Comparison of ENCODE assay signal across 16 mouse cellular contexts in the genomic region with DNA sequence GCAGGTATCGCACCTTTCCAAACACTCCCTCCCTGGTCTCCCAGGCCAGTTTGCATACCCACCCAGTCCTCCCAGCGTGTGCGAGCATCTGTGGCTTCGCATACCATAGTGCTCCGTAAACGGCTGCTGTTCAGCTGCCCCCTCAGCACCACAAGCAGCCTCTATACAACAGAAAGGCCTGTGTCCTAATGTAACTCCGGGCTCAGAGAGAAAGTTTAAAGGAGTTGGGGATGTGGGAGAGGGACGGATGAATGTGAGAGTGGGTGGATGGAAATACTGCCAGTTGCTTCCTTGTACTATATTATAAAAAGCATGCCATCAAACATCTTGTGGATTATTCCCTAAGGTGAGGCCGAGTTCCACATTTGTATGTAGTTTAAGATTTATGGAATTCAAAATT. TPM values are rescaled to one million over a fixed set of nuclear protein-coding genes. Genes with fewer than 3 reads are reported as not detected.
DNase-seq lines count a peak whose midpoint lies in the region; ATAC-seq and TF ChIP-seq lines count a peak whose summit lies in the region.
"Had no signal": no experiment of that assay in that cellular context is flagged by ENCODE, and none has a peak within 500 bp of the region (broad histone marks: within the 10 kb centered on the region; RNA-seq: fewer than 3 reads in every experiment).

No protein-coding gene starts in this region.

- no peaks in the 10 kb centered on the region for H3K9me3 ChIP-seq in E14TG2a.4 (ENCODE audit: low read length)
- H3K9me3 ChIP-seq in embryonic facial prominence, embryonic 15.5 days (replicated peaks): no peaks in the 10 kb centered on the region
- H3K9me3 ChIP-seq in stomach, embryonic 16.5 days (replicated peaks; ENCODE audit: control insufficient read depth, low read length): no peaks in the 10 kb centered on the region
- H3K9me3 ChIP-seq: forebrain, embryonic 15.5 days; heart, embryonic 10.5 days; hindbrain, embryonic 12.5 days had no signal

- no peak overlapping the region for H3K9ac ChIP-seq in embryonic facial prominence, embryonic 15.5 days
- H3K9ac ChIP-seq in stomach, embryonic 16.5 days (ENCODE audit: low read length): no peak overlapping the region
- H3K9ac ChIP-seq: forebrain, embryonic 15.5 days; hindbrain, embryonic 12.5 days had no signal

- DNase-seq in frontal cortex, adult 2 months (ENCODE audit: extremely low spot score in 1 of 2, low spot score in 1 of 2): no peak
- no peak for DNase-seq in adrenal gland, adult 18-20 months (ENCODE audit: low spot score in 2 of 2)
- DNase-seq: cerebellum, adult 11-12 months; cerebellum, adult 9-10 months; cerebellum, postnatal 25 days; gastrocnemius, postnatal 25 days had no signal

- peaks cover 99% of the 10 kb centered on the region for H3K4me1 ChIP-seq in E14TG2a.4 (replicated peaks; ENCODE audit: low read depth, low read length)
- H3K4me1 ChIP-seq in embryonic facial prominence, embryonic 15.5 days: peaks cover 76% of the 10 kb centered on the region
- H3K4me1 ChIP-seq in stomach, embryonic 16.5 days (ENCODE audit: control insufficient read depth, insufficient read depth, low read length): peaks cover 46% of the 10 kb centered on the region

- peak; percentile 60 for ATAC-seq in frontal cortex, adult (ENCODE audit: low TSS enrichment)
- ATAC-seq in embryonic facial prominence, embryonic 15.5 days (ENCODE audit: insufficient number of reproducible peaks, low FRiP score, low TSS enrichment, low read depth): no peak
- no peak for ATAC-seq in stomach, embryonic 16.5 days (ENCODE audit: insufficient read depth, low FRiP score)
- no peak for ATAC-seq in CD4-positive, CD25-positive, alpha-beta regulatory T cell, adult 4 months
- ATAC-seq: forebrain, embryonic 15.5 days; hindbrain, postnatal 0 days had no signal

- WGBS in embryonic facial prominence, embryonic 15.5 days: 48% methylated on average over 9 of the region's 9 CpGs
- 58% methylated on average over 9 of the region's 9 CpGs for WGBS in stomach, embryonic 16.5 days

- H3K27ac ChIP-seq in embryonic facial prominence, embryonic 15.5 days (replicated peaks): peak overlapping the region; percentile 55; the same call in 1 of the 2 replicates
- H3K27ac ChIP-seq in stomach, embryonic 16.5 days (ENCODE audit: low read length): peak overlapping the region; percentile 78
- H3K27ac ChIP-seq: hindbrain, postnatal 0 days had no signal

- no peak for TF ChIP-seq CTCF in E14TG2a.4 (conservative IDR thresholded peaks at IDR 0.05; ENCODE audit: low read length)

- no peak overlapping the region for H3K4me2 ChIP-seq in embryonic facial prominence, embryonic 15.5 days (replicated peaks)
- H3K4me2 ChIP-seq in stomach, embryonic 16.5 days (ENCODE audit: low read depth, low read length): no peak overlapping the region
- H3K4me2 ChIP-seq: forebrain, embryonic 15.5 days; hindbrain, embryonic 12.5 days had no signal

- peak overlapping the region; percentile 32; the same call in 1 of the 2 replicates for H3K4me3 ChIP-seq in E14TG2a.4 (replicated peaks; ENCODE audit: low read length)
- no peak overlapping the region for H3K4me3 ChIP-seq in embryonic facial prominence, embryonic 15.5 days (replicated peaks)
- H3K4me3 ChIP-seq in stomach, embryonic 16.5 days (replicated peaks; ENCODE audit: low read length): no peak overlapping the region
- H3K4me3 ChIP-seq: forebrain, embryonic 15.5 days; heart, embryonic 10.5 days; hindbrain, embryonic 12.5 days had no signal

- no peaks in the 10 kb centered on the region for H3K36me3 ChIP-seq in E14TG2a.4 (ENCODE audit: insufficient read depth, low read length)
- no peaks in the 10 kb centered on the region for H3K36me3 ChIP-seq in embryonic facial prominence, embryonic 15.5 days
- no peaks in the 10 kb centered on the region for H3K36me3 ChIP-seq in stomach, embryonic 16.5 days (ENCODE audit: control insufficient read depth, insufficient read depth, low read length)
- H3K36me3 ChIP-seq: forebrain, embryonic 15.5 days; heart, embryonic 10.5 days; hindbrain, embryonic 12.5 days had no signal

- H3K27me3 ChIP-seq in E14TG2a.4 (ENCODE audit: insufficient read depth, low read length): no peaks in the 10 kb centered on the region
- no peaks in the 10 kb centered on the region for H3K27me3 ChIP-seq in embryonic facial prominence, embryonic 15.5 days
- no peaks in the 10 kb centered on the region for H3K27me3 ChIP-seq in stomach, embryonic 16.5 days (ENCODE audit: control insufficient read depth, insufficient read depth, low read length)
- H3K27me3 ChIP-seq: CH12.LX; forebrain, embryonic 15.5 days; hindbrain, embryonic 12.5 days had no signal

RNA-seq across cellular contexts. Expression of gene Ldlrad3, which starts 59.0 kb away (rescaled TPM):
- 11.0 and 12.1 TPM in 2 replicates for polyA plus RNA-seq in frontal cortex, adult 2 months (2012; rRNA removed)
- 52.3 and 59.9 TPM in 2 replicates for polyA plus RNA-seq in embryonic facial prominence, embryonic 15.5 days (2015; fragmentation: Nextera tagmentation; extraction: Ambion mirVana)
- 50.0 and 53.2 TPM in 2 replicates for polyA plus RNA-seq in stomach, embryonic 16.5 days (2015; fragmentation: Nextera tagmentation; extraction: Ambion mirVana)
- under 1 TPM; 0.29 to 0.31 TPM for polyA plus RNA-seq in CD4-positive, CD25-positive, alpha-beta regulatory T cell, adult 4 months (2017; shearing (Covaris generic))
- total RNA-seq in adrenal gland, adult 18-20 months (2021): 1 to 10 TPM; 6.9 to 7.5 TPM
